Mouse (Mus musculus) G1E (cell line): ENCODE data around the gene Vmn1r9.

Source experiments
- CTCF ChIP-seq: IDR thresholded peaks from 2 replicates; pipeline ENCODE4 v1.5.1; 2012; ENCODE audit warnings: low read depth, low read length, inconsistent platforms, mixed read lengths
- POLR2AphosphoS5 ChIP-seq: IDR thresholded peaks from 2 replicates; pipeline ENCODE4 v1.6.1; 2012; ENCODE audit warnings: low read depth, low read length, inconsistent platforms; ENCODE audit not compliant: insufficient replicate concordance
- TAL1 ChIP-seq: conservative IDR thresholded peaks from 2 replicates; pipeline ENCODE4 v1.6.1; 2012; ENCODE audit warnings: low read depth, low read length, inconsistent platforms, mixed read lengths

DNA sequence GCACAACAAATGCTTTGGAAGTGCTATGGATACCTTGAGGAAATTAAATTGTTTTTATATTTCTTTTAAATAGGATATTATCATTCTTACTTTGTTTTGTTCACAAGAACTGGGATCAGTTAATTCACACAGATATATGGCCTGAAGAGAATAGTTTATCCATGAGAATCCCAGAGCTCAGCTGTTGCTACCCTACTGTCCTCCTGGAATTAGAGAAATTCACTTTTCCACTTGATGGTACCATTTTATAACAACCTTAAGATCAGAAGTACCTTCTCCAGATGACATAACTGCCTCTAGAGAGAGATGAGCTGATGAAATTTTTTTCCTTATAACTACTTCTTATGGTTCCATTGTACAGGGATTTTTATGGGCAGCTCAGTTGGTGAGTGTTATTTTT lies 34.6 kb upstream of the Vmn1r9 start, which contains the start of gene Vmn1r8:
- no peak for TF ChIP-seq CTCF
- no peak for TF ChIP-seq POLR2AphosphoS5
- TF ChIP-seq TAL1 = no peak
